Mouse (Mus musculus): ENCODE data around the gene C2cd4c.

Gene C2cd4c

DNA sequence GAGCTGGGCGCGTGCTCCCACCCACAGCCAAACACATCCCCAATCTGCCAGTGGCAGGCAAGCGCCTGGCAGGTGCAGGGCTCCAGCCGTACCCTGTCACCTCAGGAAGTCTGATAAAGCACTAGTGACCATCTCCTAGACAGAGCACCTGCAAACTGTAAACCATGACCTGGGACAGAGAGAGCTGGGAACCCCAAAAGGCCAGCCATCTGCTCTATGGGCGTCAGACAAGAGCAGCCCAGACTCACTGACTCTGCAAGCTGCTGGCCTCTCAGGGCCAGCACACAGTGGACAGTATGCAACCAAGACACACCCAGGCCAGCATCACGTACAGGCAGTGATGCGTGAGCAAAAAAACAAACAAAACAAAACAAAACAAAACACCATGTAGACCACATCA, 34.9 kb downstream of the C2cd4c start:
- DNase-seq (ENCODE audit: low read depth, low spot score): no peak

- no peak for DNase-seq (ENCODE audit: low read depth, low spot score)
These were observed 35.5 kb downstream of the C2cd4c start for GRCm38 (mm10) chr10:79578276-79578675.

DNA sequence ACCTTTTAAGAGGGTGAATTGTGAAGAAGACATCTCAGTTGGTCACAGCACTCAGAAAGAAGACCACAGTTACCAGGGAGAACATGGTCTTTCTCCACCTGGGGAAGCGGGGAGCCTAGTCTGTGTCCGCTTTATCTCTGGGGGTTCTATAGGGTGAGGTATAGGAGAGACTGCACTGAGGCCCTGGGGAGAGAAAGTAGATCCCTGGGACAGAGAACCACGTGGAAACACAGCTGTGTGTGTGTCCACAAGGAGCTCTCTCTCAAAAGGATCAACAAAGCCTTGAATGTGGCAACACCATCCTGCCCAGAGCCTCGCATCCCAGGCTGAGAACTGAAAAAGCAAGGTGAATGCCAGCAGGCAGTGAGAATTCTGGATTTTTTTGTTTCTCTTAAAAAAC, 36.4 kb downstream of the C2cd4c start:
- DNase-seq (ENCODE audit: low read depth, low spot score): no peak

- DNase-seq (ENCODE audit: low read depth, low spot score): no peak
These were observed 38.1 kb downstream of the C2cd4c start for GRCm38 (mm10) chr10:79575754-79576153.

GRCm38 (mm10) chr10:79574796-79575195, 39.0 kb downstream of the C2cd4c start:
- DNase-seq (ENCODE audit: low read depth, low spot score): no peak

- DNase-seq (ENCODE audit: low read depth, low spot score): no peak
These were observed 39.5 kb downstream of the C2cd4c start for GRCm38 (mm10) chr10:79574350-79574749.

DNA sequence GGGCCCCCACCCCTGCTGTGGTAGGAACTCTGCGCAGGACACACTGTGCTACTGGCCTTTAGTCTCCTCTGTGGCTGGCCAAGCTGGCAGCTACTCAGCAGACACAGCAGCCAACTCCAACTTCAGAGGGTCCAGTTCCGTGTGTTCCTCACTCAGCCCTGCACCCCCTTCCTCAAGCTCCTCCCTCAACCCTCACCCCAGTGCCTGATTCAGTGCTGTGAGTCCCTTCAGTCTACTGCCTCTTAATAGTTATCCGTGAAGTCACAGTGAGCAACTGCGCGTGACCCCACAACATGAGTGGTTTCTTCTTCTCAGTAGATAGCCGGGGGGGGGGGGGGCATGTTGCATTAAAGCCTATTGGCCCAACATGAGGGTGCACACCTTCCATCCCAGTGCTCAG, 40.2 kb downstream of the C2cd4c start:
- DNase-seq (ENCODE audit: low read depth, low spot score): no peak

- DNase-seq (ENCODE audit: low read depth, low spot score): no peak
These were observed 42.5 kb downstream of the C2cd4c start for GRCm38 (mm10) chr10:79571314-79571713.

DNA sequence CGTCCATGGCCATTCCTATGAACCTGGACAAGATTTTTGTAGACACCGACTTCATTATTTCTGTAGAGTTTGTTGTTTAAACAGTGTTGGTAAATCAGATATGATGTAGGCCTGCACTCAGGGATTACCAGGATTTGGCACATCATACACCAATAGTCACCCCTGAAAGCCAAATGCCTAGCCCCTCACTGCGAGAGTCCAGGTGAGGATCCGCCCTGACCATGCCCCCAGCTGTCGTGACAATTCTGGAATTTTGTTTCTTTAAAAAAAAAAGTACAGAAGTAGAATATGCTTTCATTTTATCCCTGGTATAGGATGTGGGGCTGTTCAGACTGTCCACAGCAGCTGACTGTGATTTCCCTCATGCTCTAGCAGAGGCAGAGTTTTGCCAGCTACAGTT, 43.9 kb downstream of the C2cd4c start:
- DNase-seq (ENCODE audit: low read depth, low spot score): no peak

DNA sequence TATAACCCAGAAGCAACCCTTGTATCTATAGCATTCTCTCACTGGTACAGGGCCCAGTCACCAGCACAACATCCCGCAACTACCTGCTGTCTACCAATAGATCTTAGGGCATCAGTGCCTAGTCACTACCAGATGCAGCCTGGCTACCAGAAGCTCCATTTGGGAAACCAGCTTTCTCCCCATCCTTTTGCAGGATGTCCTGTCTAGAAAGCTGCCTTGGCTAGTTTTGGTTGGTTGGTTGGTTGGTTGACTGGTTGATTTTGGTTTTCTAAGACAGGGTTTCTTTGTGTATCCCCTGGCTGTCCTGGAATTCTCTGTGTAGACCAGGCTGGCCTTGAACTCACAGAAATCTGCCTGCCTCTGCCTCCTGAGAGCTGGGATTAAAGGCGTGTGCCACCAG, 54.1 kb downstream of the C2cd4c start:
- DNase-seq (ENCODE audit: low read depth, low spot score): no peak

DNA sequence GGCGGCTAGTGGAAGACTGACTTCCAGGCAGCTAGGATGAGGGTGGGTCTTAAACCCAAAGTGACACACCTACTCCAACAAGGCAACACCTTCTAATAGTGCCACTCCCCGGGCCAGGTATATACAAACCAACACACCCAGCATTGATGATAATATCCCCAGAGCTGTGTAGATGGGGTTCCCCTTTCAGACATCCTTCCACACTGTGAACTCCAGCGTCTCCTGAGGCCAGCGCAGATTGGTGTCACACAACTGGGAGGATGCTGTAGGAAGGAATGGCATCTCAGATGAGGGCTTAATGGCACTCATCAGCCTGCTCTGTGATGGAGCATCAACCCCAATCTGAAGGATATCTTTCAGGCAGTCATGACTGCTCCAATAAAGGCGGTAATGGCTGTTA, 56.3 kb downstream of the C2cd4c start:
- no peak for DNase-seq (ENCODE audit: low read depth, low spot score)

GRCm38 (mm10) chr10:79556951-79557350, 56.9 kb downstream of the C2cd4c start:
- DNase-seq (ENCODE audit: low read depth, low spot score): no peak
